Mouse (Mus musculus) intestine, postnatal 0 days (tissue): ENCODE results near the gene Lbx1. TPM values are rescaled to one million over a fixed set of nuclear protein-coding genes. Genes with fewer than 3 reads are reported as not detected.

Experiments used
- ATAC-seq: fragments of 200-750 bp; cut with Nextera tagmentation; 2 replicates; pipeline ENCODE4 v1.8.0; 2017; ENCODE audit warnings: mild to moderate bottlenecking, moderate TSS enrichment, moderate library complexity
- H3K27ac ChIP-seq: fragments of 300-500 bp; sonication (generic); 2 replicates; pipeline ENCODE4 v1.5.1; 2014; ENCODE audit warnings: mild to moderate bottlenecking, low read depth, low read length, moderate library complexity
- H3K27me3 ChIP-seq: fragments of 300-500 bp; sonication (generic); replicated peaks from 2 replicates; pipeline ENCODE4 v1.6.1; 2014; ENCODE audit warnings: low read length, mixed read lengths; ENCODE audit not compliant: control insufficient read depth, insufficient read depth
- H3K36me3 ChIP-seq: fragments of 300-500 bp; sonication (generic); 2 replicates; pipeline ENCODE4 v1.6.1; 2014; ENCODE audit warnings: mild to moderate bottlenecking, moderate library complexity; ENCODE audit not compliant: control insufficient read depth, insufficient read depth
- H3K4me1 ChIP-seq: fragments of 300-500 bp; sonication (generic); replicated peaks from 2 replicates; pipeline ENCODE4 v1.6.1; 2014; ENCODE audit warnings: antibody characterized with exemption, low read length, mixed read lengths; ENCODE audit not compliant: control insufficient read depth, insufficient read depth
- H3K4me2 ChIP-seq: fragments of 300-500 bp; sonication (generic); replicated peaks from 2 replicates; pipeline ENCODE4 v1.6.1; 2014; ENCODE audit warnings: low read depth, mild to moderate bottlenecking, moderate library complexity
- H3K4me3 ChIP-seq: fragments of 300-500 bp; sonication (generic); 2 replicates; pipeline ENCODE4 v1.5.1; 2014; ENCODE audit warnings: low read depth, low read length
- H3K9ac ChIP-seq: fragments of 300-500 bp; sonication (generic); 2 replicates; pipeline ENCODE4 v1.6.1; 2014; ENCODE audit warnings: mild to moderate bottlenecking, low read depth, low read length
- H3K9me3 ChIP-seq: fragments of 300-500 bp; sonication (generic); 2 replicates; pipeline ENCODE4 v1.6.1; 2016; ENCODE audit warnings: mixed run types; ENCODE audit not compliant: control insufficient read depth
- CTCF ChIP-seq: sonication (generic); IDR thresholded peaks from 2 replicates; pipeline ENCODE4 v1.5.1; 2016; ENCODE audit warnings: low read depth, mild to moderate bottlenecking, control low read depth, antibody characterized with exemption, moderate library complexity
- WGBS: fragments of 180-500 bp; shearing (Covaris S2); extraction: QIAGEN DNeasy Blood & Tissue Kit; methylation state at CpG from one replicate; pipeline ENCODE4 v1.1.7; 2014; 5-methylcytosine and 5-hydroxymethylcytosine counted together
- polyA plus RNA-seq: library from polyadenylated mRNA; unstranded; fragments of >200 nt; fragmentation: Nextera tagmentation; extraction: Ambion mirVana; gene quantifications from 2 replicates; pipeline ENCODE4 v1.2.1, GENCODE M21; 2015

Lbx1 gene
- polyA plus RNA-seq, 1 experiment from 2014 or later, result not detected

DNA sequence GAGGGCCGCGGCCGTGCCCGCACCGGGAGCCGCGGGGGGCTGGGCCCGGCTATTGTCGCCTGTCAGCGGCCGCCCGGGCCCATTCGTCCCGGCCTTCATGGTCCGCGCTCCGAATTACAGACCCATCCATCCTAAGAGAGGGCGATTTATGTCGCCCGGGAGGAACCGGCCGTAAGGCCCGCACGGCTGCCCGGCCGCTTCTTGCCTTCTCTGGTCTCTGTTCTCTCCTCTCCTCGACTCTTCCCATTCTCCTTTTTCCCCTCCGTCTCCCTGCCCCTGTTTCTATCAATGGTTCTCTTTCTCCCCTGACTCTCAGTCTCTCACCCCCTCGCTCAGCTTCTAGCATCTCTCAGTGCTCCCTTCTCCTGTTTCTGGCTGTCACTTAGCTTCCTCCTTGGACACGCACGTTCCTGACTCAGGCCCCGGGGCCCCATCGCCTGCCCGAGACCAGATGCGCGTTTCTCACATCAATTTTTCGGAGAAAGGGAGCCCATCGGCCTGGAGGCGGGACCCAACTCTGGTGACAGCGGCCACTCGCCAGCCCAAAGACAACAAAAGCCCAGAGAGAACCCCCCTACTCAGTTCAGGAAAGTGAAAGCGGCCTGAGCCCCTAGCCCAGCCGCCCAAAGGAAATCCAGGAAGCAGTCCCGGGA, 4.1 kb downstream of the Lbx1 start:
- no peak for ATAC-seq
- Histone ChIP-seq H3K4me1 (no peaks in the 10 kb centered on the region), H3K9ac (no peak overlapping the region), H3K27ac (no peak overlapping the region), H3K9me3 (no peaks in the 10 kb centered on the region), H3K27me3 (peaks cover 99% of the 10 kb centered on the region), H3K4me2 (no peak overlapping the region), H3K36me3 (no peaks in the 10 kb centered on the region), H3K4me3 (peak overlapping the region; percentile 20)
- TF ChIP-seq CTCF, result no peak
- WGBS, result 2% methylated on average over 43 of the region's 44 CpGs

DNA sequence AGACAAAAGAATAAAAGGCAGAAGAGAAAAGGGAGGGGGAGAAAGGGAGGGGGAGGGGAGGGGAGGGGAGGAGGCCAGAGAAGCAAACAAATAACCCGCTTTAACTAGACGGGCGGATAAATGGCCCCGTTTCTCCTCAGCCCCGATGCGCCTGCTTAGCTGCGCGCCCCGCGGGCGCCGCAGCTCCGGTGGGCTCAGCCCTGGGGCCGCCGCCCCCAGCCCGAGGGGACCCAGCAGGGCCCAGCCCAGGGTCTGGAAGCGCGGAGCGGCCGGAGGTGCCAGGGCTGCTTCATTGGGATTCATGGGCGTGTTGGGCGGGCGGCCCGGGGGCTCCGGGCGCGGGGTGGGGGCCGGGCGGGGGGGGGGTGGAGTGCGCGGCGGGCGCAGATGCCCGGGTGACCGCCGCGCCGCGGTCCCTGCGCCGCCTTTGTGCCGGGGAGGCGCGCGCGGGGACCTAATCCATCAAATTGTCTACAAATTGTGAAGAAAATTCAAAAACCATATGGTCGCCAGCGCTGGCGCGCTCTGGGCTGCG, 4.7 kb downstream of the Lbx1 start:
- Histone ChIP-seq H3K4me1 (no peaks in the 10 kb centered on the region), H3K36me3 (no peaks in the 10 kb centered on the region), H3K4me3 (peak overlapping the region; percentile 20; the same call in 1 of the 2 replicates), H3K27ac (no peak overlapping the region), H3K9me3 (no peaks in the 10 kb centered on the region), H3K27me3 (peaks cover 99% of the 10 kb centered on the region), H3K9ac (no peak overlapping the region), H3K4me2 (no peak overlapping the region)
- 1% methylated on average over 48 of the region's 51 CpGs for WGBS
- no peak for ATAC-seq
- TF ChIP-seq CTCF, result no peak

DNA sequence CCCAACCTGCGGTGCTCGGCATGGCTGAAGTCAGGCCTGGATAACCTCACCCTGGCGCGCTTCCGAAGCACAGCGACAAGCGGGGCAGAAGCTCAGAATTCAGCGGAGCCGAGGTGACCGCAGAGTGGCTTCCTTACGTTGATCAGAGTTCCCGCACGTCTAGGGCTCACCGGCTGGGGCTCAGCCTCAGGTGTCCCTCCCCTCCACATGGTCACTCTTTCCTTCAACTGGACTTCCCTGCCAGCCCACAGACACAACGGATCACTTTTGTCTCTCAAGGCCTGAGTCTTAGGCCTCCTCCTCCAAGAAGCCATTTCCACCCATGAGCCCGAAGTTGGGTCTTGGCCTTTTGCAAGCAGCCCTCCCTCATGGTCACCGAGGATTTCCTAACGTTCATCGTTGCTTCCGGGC, 5.4 kb downstream of the Lbx1 start:
- no peak for TF ChIP-seq CTCF
- peaks cover 99% of the 10 kb centered on the region for H3K27me3 ChIP-seq
- no peaks in the 10 kb centered on the region for H3K4me1 ChIP-seq
- no peak overlapping the region for H3K27ac ChIP-seq
- 1% methylated on average over 20 of the region's 20 CpGs for WGBS
- no peak for ATAC-seq
- peak overlapping the region; percentile 54; the same call in 1 of the 2 replicates for H3K4me2 ChIP-seq
- H3K9ac ChIP-seq, result no peak overlapping the region
- no peak overlapping the region for H3K4me3 ChIP-seq
- no peaks in the 10 kb centered on the region for H3K9me3 ChIP-seq
- no peaks in the 10 kb centered on the region for H3K36me3 ChIP-seq

DNA sequence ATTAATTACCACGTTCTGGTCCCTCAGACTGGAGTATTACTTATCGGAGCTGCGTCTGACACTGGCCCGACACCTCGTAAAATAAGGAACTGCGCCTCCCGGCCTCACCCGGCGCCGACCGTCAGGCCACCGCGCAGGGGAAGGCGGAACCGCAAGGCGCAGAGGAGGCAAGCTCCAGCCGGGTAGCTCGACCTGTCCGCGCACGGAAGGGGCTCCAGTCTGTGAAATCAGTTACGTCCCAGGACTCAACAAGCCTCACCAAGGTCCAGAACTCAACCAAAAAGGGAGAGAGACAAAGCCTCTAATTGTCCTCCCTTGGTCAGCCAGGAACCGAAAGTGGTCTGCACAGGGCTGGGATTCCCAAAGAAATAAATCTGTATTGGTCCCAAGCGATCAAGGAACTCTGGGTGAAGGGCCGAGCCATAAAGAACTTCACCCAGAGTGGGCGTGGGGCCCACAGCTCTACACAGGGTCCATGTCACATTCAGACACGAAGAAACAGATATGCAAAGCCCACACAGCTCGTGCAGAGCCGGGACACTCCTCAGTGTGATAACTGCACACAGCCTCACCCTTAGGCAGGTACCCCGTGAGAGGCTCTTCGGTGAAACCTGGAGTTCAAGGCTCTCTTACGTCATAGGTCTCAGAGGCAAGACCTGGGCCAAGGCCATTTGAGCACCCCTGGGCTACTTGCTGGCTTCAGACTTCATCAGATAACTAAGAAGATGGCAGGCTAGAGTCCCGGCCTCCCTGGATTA, 6.1 kb downstream of the Lbx1 start:
- no peak for TF ChIP-seq CTCF
- Histone ChIP-seq H3K4me2 (peak overlapping the region; percentile 54), H3K27me3 (peaks cover 99% of the 10 kb centered on the region), H3K9me3 (no peaks in the 10 kb centered on the region), H3K4me3 (peak overlapping the region; percentile 29), H3K36me3 (no peaks in the 10 kb centered on the region), H3K9ac (no peak overlapping the region), H3K27ac (no peak overlapping the region), H3K4me1 (no peaks in the 10 kb centered on the region)
- under 1% methylated on average over 33 of the region's 33 CpGs for whole genome bisulfite sequencing
- no peak for ATAC-seq

DNA sequence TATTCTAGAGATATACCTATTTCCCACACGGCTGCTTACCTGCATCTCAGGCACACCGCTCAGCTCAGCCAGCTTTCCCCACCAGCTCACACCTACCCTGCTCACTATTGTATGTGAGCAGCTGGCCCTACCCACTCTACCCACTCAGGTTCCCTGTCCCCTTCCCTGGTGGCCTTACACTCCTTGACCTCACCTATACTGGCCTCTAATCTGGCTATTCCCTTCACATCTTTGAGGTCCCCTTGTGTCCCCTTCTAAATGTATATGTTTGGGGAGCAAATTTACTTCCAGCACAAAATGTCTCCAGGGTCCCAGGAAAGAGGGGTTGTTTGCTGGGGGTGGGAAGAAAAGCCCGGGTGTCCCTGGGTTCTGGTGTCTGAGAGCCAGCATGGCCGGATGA, 6.8 kb downstream of the Lbx1 start:
- Histone ChIP-seq H3K27me3 (peaks cover 99% of the 10 kb centered on the region), H3K9me3 (no peaks in the 10 kb centered on the region), H3K4me1 (no peaks in the 10 kb centered on the region), H3K9ac (no peak overlapping the region), H3K27ac (no peak overlapping the region), H3K4me2 (no peak overlapping the region), H3K4me3 (no peak overlapping the region), H3K36me3 (no peaks in the 10 kb centered on the region)
- TF ChIP-seq CTCF, result no peak
- 3% methylated on average over 4 of the region's 4 CpGs for WGBS
- ATAC-seq, result no peak

DNA sequence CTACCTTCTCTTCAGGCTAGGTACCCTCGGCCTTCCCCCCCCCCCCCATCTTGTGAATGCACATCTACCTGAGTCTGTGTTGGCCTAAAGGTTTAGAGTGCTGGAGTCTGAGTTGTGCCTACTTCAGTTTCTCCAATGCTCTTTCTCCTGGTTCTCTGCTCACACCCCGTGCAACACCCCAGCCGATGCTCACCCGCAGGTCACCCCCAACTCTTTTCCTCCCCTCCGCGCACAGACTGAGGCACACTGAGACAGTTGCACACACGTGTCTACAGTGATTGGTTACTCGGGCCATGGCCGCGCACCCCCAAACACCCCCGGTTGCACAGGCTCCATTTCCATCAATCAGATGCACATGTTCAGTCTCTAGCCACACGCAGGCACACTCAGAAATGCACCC, 7.5 kb downstream of the Lbx1 start:
- Histone ChIP-seq H3K4me1 (no peaks in the 10 kb centered on the region), H3K4me2 (no peak overlapping the region), H3K36me3 (no peaks in the 10 kb centered on the region), H3K4me3 (no peak overlapping the region), H3K9ac (no peak overlapping the region), H3K27me3 (peaks cover 99% of the 10 kb centered on the region), H3K9me3 (no peaks in the 10 kb centered on the region), H3K27ac (no peak overlapping the region)
- WGBS, result 9% methylated on average over 11 of the region's 12 CpGs
- no peak for ATAC-seq
- no peak for TF ChIP-seq CTCF
